Mouse (Mus musculus) central nervous system, embryonic 14 days (tissue): ENCODE results near the gene Zfp54. TPM values are rescaled to one million over a fixed set of nuclear protein-coding genes. Genes with fewer than 3 reads are reported as not detected.

Experiments
- polyA plus RNA-seq: library from polyadenylated mRNA; depleted of rRNA; stranded (reverse); fragments of >200 nt; gene quantifications from 2 replicates; pipeline ENCODE4 v1.2.3, GENCODE M21; 2012; rRNA removed

The Zfp54 gene
- 2.2 and 2.5 TPM in 2 replicates for polyA plus RNA-seq

DNA sequence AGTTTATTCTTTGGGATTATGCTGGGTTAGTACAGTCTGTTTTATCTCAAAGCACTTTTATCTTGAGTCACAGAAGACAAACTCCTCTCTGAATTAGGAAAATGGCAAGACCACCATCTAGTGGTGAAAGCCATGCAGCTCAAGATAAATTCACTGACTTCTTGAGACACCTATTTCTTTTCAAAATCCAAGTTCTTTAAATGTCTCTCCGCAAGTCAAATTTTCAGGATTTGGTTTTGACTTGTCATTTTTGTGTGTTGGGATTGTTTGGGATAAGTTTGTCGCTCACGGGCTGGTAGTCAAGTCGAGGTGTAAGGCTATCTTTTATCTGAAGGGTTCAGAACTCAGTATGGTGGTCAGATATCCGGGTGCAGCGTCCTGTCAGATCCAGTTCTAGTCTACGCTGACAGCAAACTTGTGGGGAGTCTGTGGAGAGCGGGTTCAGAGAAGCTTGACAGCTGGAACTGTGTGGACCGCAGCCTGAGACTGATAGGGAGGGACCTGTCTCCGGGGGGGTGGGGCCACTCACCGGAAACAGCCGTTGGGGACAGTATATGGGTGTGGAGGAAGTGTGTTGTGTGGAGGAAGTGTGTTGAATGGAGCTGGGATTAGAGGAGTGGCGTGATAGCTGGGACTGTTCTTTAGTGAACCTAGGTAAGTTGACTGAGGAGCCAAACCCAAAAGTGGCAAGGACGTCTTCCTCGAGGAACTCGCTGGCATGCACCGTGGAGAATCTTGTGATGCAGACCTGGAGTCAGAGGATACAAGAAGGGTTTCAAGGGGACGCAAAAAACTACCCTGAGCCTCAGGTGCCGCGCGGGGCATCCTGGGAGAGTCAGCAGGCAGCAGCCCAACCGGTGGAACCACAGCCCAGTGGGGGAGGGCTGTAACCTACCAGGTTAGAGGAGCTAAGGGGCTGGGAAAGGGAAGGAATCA lies at the start of gene Zfp54:
TSS of gene Zfp54 (plus strand) at position 564 of the 936 bp plus-strand sequence.

GRCm38 (mm10) chr17:21383391-21384056 lies 39.5 kb upstream of the Zfp54 start, which contains the start of gene Zfp677:
TSS of gene Zfp677 (plus strand) at chr17:21383748.

DNA sequence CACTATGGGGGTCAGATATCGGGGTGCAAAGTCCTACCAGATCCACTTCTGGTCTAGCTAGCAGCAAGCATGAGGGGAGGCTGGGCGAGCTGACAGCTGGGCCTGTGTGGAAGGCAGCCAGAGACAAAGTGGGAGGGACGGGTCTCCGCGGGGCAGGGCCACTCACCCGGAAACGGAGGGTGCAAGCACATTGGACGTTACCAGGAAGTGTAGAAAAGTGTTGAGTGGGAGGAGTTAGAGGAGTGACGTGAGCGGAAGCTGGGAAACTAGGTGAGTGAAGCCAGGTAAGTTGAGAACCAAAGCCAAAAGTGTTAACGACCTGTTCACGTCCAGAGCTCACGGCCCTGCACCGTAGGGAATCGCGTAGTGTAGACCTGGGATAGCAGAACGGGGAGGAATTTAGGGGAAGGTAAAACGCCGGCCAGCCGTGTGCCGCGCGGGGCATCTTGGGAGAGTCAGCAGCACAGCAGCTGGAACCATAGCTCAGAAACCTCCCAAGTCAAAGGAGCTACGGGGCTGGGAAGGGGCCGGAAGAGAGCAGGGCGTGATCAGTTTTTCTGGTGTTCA lies 27.2 kb downstream of the Zfp54 start, which contains the start of gene Zfp51:
TSS of gene Zfp51 (plus strand) at position 237 of the 567 bp plus-strand sequence.

Other genes with a start within 250 kb of the Zfp54 start
- gene Vmn1r234, start 197.1 kb upstream of the Zfp54 start, polyA plus RNA-seq, result not detected in 2 replicates
- not detected in 2 replicates for gene Vmn1r235, start 166.8 kb upstream of the Zfp54 start, polyA plus RNA-seq
- not detected in 2 replicates for gene Vmn1r236, start 140.3 kb upstream of the Zfp54 start, polyA plus RNA-seq
- gene Vmn1r237, start 111.4 kb upstream of the Zfp54 start, polyA plus RNA-seq, result not detected in 2 replicates
- gene Zfp677, start 39.5 kb upstream of the Zfp54 start, polyA plus RNA-seq, result 2.5 and 2.7 TPM in 2 replicates
- gene Zfp51, start 27.1 kb downstream of the Zfp54 start, polyA plus RNA-seq, result 6.2 and 6.4 TPM in 2 replicates
- 4.7 and 4.9 TPM in 2 replicates for gene Zfp53, start 65.8 kb downstream of the Zfp54 start, polyA plus RNA-seq
- gene Zfp52, start 112.3 kb downstream of the Zfp54 start, polyA plus RNA-seq, result 1.5 and 1.8 TPM in 2 replicates
- gene Zfp948, start 143.8 kb downstream of the Zfp54 start, polyA plus RNA-seq, result 17.9 and 18.1 TPM in 2 replicates
- 7.6 and 8.7 TPM in 2 replicates for gene Zfp983, start 227.4 kb downstream of the Zfp54 start, polyA plus RNA-seq